Mouse (Mus musculus) testis, adult 2 months (tissue): ENCODE data around the gene Alkbh5. TPM values are rescaled to one million over a fixed set of nuclear protein-coding genes. Genes with fewer than 3 reads are reported as not detected.
"Not testable (repeated sequence)": the region's sequence is repeated elsewhere in the genome, so short reads cannot be mapped to it uniquely, and the experiment has no call there.

ENCODE experiments used
- H3K27ac ChIP-seq: fragments of 200-500 bp; 2 replicates; pipeline ENCODE4 v1.5.1; 2012; ENCODE audit warnings: low read depth, low read length; ENCODE audit not compliant: control insufficient read depth, insufficient read depth
- H3K27me3 ChIP-seq: fragments of 200-500 bp; 2 replicates; pipeline ENCODE4 v1.6.1; 2012; ENCODE audit warnings: mild to moderate bottlenecking, low read length, moderate library complexity; ENCODE audit not compliant: control insufficient read depth, insufficient read depth
- H3K36me3 ChIP-seq: fragments of 200-500 bp; 2 replicates; pipeline ENCODE4 v1.6.1; 2012; ENCODE audit warnings: mild to moderate bottlenecking, low read length; ENCODE audit not compliant: control insufficient read depth, insufficient read depth
- H3K4me1 ChIP-seq: fragments of 200-500 bp; 2 replicates; pipeline ENCODE4 v1.6.1; 2012; ENCODE audit warnings: low read length; ENCODE audit not compliant: control insufficient read depth, insufficient read depth
- H3K4me3 ChIP-seq: fragments of 200-500 bp; 2 replicates; pipeline ENCODE4 v1.5.1; 2012; ENCODE audit warnings: low read depth, mild to moderate bottlenecking, low read length, moderate library complexity, mixed read lengths; ENCODE audit not compliant: control insufficient read depth
- CTCF ChIP-seq: fragments of 200-500 bp; IDR thresholded peaks from 2 replicates; pipeline ENCODE4 v1.5.1; 2012; ENCODE audit warnings: low read depth, mild to moderate bottlenecking, inconsistent platforms, low read length, moderate library complexity; ENCODE audit not compliant: control insufficient read depth, insufficient read depth, insufficient replicate concordance
- POLR2A ChIP-seq: fragments of 200-500 bp; IDR thresholded peaks from 2 replicates; pipeline ENCODE4 v1.6.1; 2012; ENCODE audit warnings: low read depth, mild to moderate bottlenecking, inconsistent platforms, low read length, moderate library complexity; ENCODE audit not compliant: control insufficient read depth
- polyA plus RNA-seq: library from polyadenylated mRNA; depleted of rRNA; stranded (reverse); fragments of >200 nt; gene quantifications from 2 replicates; pipeline ENCODE4 v1.2.3, GENCODE M21; 2012; rRNA removed

The Alkbh5 gene
- polyA plus RNA-seq, 1 experiment, result 13.8 TPM

DNA sequence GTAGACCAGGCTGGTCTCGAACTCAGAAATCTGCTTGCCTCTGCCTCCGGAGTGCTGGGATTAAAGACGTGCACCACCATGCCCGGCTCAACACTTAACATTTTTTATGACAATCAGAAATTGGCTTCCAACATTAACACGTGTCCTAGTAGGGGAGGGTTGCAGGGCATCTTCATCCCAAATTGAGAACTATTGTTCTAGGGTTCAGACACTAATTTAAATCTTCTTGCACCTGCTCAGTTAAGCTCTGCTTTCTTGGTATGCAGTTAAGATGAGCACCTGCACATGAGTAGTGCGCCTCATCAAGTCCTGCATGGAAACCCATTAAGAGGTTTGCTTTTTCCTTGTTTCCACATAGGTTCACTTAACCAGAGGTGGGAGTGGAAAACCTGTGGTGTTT lies 5.7 kb downstream of the Alkbh5 start:
- peaks cover 1% of the 10 kb centered on the region for H3K36me3 ChIP-seq
- no peak for TF ChIP-seq CTCF
- no peak for TF ChIP-seq POLR2A
- H3K4me3 ChIP-seq, result no peak overlapping the region
- H3K27ac ChIP-seq, result no peak overlapping the region
- peaks cover 12% of the 10 kb centered on the region for H3K4me1 ChIP-seq
- no peaks in the 10 kb centered on the region for H3K27me3 ChIP-seq

DNA sequence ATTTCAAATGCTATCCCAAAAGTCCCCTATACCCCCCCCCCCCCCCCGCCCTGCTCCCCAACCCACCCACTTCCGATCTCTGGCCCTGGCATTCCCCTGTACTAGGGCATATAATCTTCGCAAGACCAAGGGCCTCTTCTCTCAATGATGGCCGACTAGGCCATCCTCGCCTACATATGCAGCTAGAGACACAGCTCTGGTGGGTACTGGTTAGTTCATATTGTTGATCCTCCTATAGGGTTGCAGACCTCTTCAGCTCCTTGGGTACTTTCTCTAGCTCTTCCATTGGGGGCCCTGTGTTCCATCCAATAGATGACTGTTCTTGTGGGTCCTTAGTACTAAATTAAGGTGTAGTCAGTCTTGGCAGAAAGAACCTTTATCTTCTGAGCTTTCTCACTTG lies 7.0 kb downstream of the Alkbh5 start:
- H3K4me1 ChIP-seq, H3K27ac ChIP-seq, H3K27me3 ChIP-seq, H3K4me3 ChIP-seq, H3K36me3 ChIP-seq: not testable (repeated sequence)

DNA sequence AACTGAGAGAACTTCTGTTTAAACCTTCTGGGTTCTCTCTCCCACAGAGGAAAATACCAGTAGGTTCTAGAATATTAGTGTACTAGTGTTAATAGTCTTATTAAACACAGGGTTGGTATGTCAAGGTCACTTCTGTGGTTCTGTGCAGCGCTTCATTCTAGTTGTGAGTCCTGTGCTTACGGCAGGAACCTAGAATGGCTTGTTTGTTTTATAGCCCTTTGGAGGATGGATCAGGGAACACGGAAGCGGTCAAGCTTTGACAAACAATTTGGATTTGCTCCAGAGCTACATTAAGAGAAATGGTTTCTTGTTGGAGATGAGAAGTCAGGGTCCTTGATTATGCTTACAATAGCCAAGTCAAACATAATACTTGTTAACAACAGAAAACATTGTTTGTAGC lies 9.3 kb downstream of the Alkbh5 start:
- peaks cover 2% of the 10 kb centered on the region; the same call in 1 of the 2 replicates for H3K4me1 ChIP-seq
- no peaks in the 10 kb centered on the region for H3K27me3 ChIP-seq
- TF ChIP-seq POLR2A (no peak), CTCF (no peak)
- no peak overlapping the region for H3K27ac ChIP-seq
- H3K4me3 ChIP-seq, result no peak overlapping the region
- H3K36me3 ChIP-seq, result peaks cover 5% of the 10 kb centered on the region

DNA sequence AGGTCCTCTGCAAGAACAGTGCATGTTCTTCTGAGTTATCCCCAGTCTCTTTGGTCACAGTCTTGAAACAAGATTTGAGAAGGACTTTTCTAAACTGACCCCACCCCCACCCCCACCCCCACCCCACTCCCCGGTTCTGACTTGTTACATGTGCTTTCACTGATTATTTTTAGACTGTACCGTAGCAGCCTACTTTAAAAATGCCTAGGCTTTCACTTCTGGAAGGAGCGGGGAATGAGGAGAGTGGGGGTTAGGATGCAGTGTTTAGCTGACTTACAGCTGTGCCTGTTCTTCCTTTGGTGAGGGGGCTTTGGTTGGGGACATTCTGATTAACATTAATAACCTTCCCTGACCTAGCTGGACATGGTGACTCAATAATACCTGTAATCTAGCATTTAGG lies 11.9 kb downstream of the Alkbh5 start:
- no peak overlapping the region for H3K27ac ChIP-seq
- TF ChIP-seq POLR2A (no peak), CTCF (no peak)
- H3K27me3 ChIP-seq, result no peaks in the 10 kb centered on the region
- peaks cover 4% of the 10 kb centered on the region for H3K36me3 ChIP-seq
- H3K4me3 ChIP-seq, result no peak overlapping the region
- H3K4me1 ChIP-seq, result no peaks in the 10 kb centered on the region; the same call in 1 of the 2 replicates

DNA sequence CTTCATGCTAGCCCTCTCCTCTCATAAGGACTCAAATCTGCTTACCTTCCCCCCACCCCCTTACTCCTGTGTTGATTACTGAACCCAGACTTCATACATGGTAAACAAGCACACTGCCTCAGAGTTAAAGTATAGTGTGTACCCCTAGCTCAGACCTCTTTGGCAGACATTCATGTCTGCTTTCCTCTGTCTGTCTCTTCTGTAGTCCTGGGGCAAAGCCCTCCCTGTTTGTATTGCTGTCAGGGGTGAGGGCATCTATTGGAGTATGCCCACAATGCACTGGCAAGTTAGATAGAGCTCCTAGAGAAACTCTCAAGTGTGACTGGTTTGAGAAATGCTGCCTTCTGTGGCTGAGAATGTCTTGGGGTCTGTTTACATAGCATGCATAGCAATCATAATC lies 16.9 kb downstream of the Alkbh5 start:
- no peaks in the 10 kb centered on the region for H3K27me3 ChIP-seq
- H3K4me1 ChIP-seq, result no peaks in the 10 kb centered on the region
- H3K4me3 ChIP-seq, result no peak overlapping the region
- no peak overlapping the region for H3K27ac ChIP-seq
- TF ChIP-seq CTCF, result no peak
- TF ChIP-seq POLR2A, result no peak
- peaks cover 11% of the 10 kb centered on the region for H3K36me3 ChIP-seq

DNA sequence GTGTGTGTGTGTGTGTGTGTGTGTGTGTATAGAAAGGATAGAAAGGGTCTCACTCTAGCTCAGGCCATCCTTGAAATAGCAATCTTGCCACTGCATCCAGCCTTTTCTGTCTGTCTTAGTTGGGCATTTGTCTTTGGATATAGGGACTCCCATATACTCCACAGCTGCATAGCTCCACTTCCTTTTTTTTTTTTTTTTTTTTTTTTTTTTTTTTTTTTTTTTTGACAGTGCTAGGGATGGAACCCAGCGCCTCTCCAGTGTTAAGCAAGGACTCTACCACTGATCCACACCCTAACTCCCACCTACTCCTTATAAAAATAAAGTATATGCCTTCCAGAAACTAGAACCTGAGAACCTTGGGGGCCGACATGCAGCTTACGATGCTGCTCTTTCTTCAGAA lies 21.5 kb downstream of the Alkbh5 start:
- no peak overlapping the region for H3K4me3 ChIP-seq
- TF ChIP-seq POLR2A (no peak), CTCF (no peak)
- H3K27ac ChIP-seq, result no peak overlapping the region
- peaks cover 10% of the 10 kb centered on the region for H3K36me3 ChIP-seq
- H3K4me1 ChIP-seq, result no peaks in the 10 kb centered on the region
- H3K27me3 ChIP-seq, result no peaks in the 10 kb centered on the region

DNA sequence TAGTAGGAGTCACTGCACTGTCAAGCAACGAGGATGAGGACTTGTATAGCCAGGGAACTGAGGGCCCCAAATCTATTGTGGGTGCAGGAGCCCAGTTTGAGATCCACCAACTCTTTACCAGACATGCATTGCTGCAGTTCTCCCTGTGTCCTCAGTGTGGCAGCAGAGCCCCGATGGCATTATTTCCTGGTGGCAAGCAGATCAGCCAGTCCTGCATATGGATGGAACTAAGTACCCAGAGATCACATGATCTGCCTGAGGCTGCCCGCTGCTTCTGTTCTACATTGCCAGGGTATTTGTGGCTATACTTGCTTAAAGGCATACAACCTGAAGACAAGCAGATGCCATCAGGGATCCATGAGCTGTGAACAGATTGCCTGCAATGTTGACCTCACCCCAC lies 23.2 kb downstream of the Alkbh5 start:
- no peaks in the 10 kb centered on the region for H3K27me3 ChIP-seq
- H3K4me1 ChIP-seq, result no peaks in the 10 kb centered on the region
- no peak overlapping the region for H3K4me3 ChIP-seq
- H3K27ac ChIP-seq, result no peak overlapping the region
- peak; percentile 86; the same call in 1 of the 2 replicates for TF ChIP-seq CTCF
- TF ChIP-seq POLR2A, result no peak
- peaks cover 5% of the 10 kb centered on the region for H3K36me3 ChIP-seq

DNA sequence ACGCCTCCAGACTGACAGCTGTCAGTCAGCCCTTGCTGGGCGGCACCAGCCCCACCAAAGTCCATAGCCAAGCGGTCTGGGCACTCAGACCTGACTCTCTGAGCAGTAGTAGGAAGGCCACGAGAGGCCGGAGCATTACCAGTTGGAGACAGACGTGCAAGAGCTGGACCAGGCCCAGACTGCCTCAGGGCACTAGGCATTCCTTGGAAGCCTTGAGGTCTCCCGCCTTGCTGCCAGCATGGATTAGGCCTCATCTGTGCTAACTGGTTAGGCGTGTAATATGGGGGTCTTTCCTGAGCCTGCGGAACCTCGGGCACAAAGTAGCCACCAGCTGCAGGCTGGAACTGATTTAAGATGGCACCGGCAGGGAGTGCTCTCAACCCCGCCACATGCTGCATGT lies 37.8 kb downstream of the Alkbh5 start:
- not testable (repeated sequence) for H3K27ac ChIP-seq, H3K36me3 ChIP-seq, H3K27me3 ChIP-seq, H3K4me1 ChIP-seq, H3K4me3 ChIP-seq

Other genes starting within 250 kb of the Alkbh5 start
- 18.5 and 22.3 TPM in 2 replicates for gene Tom1l2, start 183.5 kb upstream of the Alkbh5 start, polyA plus RNA-seq
- 62.2 and 70.2 TPM in 2 replicates for gene Drc3, start 183.1 kb upstream of the Alkbh5 start, polyA plus RNA-seq
- gene Gid4, start 119.2 kb upstream of the Alkbh5 start, polyA plus RNA-seq, result 76.9 and 89.3 TPM in 2 replicates
- 83.6 and 87.7 TPM in 2 replicates for gene Atpaf2, start 117.9 kb upstream of the Alkbh5 start, polyA plus RNA-seq
- gene Drg2, start 81.8 kb upstream of the Alkbh5 start, polyA plus RNA-seq, result 34.5 and 36.3 TPM in 2 replicates
- gene Myo15, start 67.0 kb upstream of the Alkbh5 start, polyA plus RNA-seq, result 8.2 and 11.7 TPM in 2 replicates
- 14.6 and 16.9 TPM in 2 replicates for gene Llgl1, start 163.3 kb downstream of the Alkbh5 start, polyA plus RNA-seq
- gene Flii, start 190.9 kb downstream of the Alkbh5 start, polyA plus RNA-seq, result 31.0 and 32.9 TPM in 2 replicates
- 7.2 and 7.7 TPM in 2 replicates for gene Mief2, start 192.0 kb downstream of the Alkbh5 start, polyA plus RNA-seq
- 14.4 and 14.8 TPM in 2 replicates for gene Top3a, start 241.0 kb downstream of the Alkbh5 start, polyA plus RNA-seq
- gene Smcr8, start 241.1 kb downstream of the Alkbh5 start, polyA plus RNA-seq, result 4.5 and 4.6 TPM in 2 replicates